Mouse (Mus musculus) limb, embryonic 14.5 days (tissue): ENCODE measurements around the gene Srgap1. TPM values are rescaled to one million over a fixed set of nuclear protein-coding genes. Genes with fewer than 3 reads are reported as not detected.

ENCODE experiments used
- ATAC-seq: fragments of 200-750 bp; cut with Nextera tagmentation; 2 replicates; pipeline ENCODE4 v1.8.0; 2017; ENCODE audit warnings: low read depth, moderate number of reproducible peaks, moderate TSS enrichment; ENCODE audit not compliant: low FRiP score
- DNase-seq: peaks from one replicate; pipeline ENCODE4 v3.0.0-alpha.2; 2015; ENCODE audit warnings: low spot score
- H3K27ac ChIP-seq: fragments of 300-500 bp; sonication (generic); replicated peaks from 2 replicates; pipeline ENCODE4 v1.5.1; 2014; ENCODE audit warnings: low read depth, mild to moderate bottlenecking, low read length, moderate library complexity, mixed read lengths
- H3K27me3 ChIP-seq: fragments of 300-500 bp; sonication (generic); 2 replicates; pipeline ENCODE4 v1.6.1; 2014; ENCODE audit warnings: low read length, mixed read lengths; ENCODE audit not compliant: control insufficient read depth, insufficient read depth
- H3K36me3 ChIP-seq: fragments of 300-500 bp; sonication (generic); 2 replicates; pipeline ENCODE4 v1.6.1; 2014; ENCODE audit warnings: mild to moderate bottlenecking, low read length, moderate library complexity, mixed read lengths; ENCODE audit not compliant: control insufficient read depth, insufficient read depth
- H3K4me1 ChIP-seq: fragments of 300-500 bp; sonication (generic); 2 replicates; pipeline ENCODE4 v1.6.1; 2014; ENCODE audit warnings: antibody characterized with exemption, low read length, mixed read lengths; ENCODE audit not compliant: control insufficient read depth, insufficient read depth
- H3K4me2 ChIP-seq: fragments of 300-500 bp; sonication (generic); replicated peaks from 2 replicates; pipeline ENCODE4 v1.6.1; 2014; ENCODE audit warnings: low read depth, mild to moderate bottlenecking, low read length, moderate library complexity; ENCODE audit not compliant: severe bottlenecking
- H3K4me3 ChIP-seq: fragments of 300-500 bp; sonication (generic); replicated peaks from 2 replicates; pipeline ENCODE4 v1.5.1; 2014; ENCODE audit warnings: low read length
- H3K9ac ChIP-seq: fragments of 300-500 bp; sonication (generic); 2 replicates; pipeline ENCODE4 v1.6.1; 2014; ENCODE audit warnings: mild to moderate bottlenecking, low read depth, low read length, moderate library complexity; ENCODE audit not compliant: severe bottlenecking
- H3K9me3 ChIP-seq: fragments of 300-500 bp; sonication (generic); 2 replicates; pipeline ENCODE4 v1.6.1; 2016; ENCODE audit warnings: low read length; ENCODE audit not compliant: control insufficient read depth
- POLR2A ChIP-seq: fragments of 200-500 bp; IDR thresholded peaks from 2 replicates; pipeline ENCODE4 v1.8.0; 2012; ENCODE audit warnings: inconsistent platforms, mild to moderate bottlenecking, moderate library complexity, borderline replicate concordance; ENCODE audit not compliant: insufficient read depth, insufficient read length; ENCODE audit errors: extremely low read depth
- WGBS: fragments of 180-500 bp; shearing (Covaris S2); extraction: QIAGEN DNeasy Blood & Tissue Kit; methylation state at CpG from one replicate; pipeline ENCODE4 v1.1.7; 2014; 5-methylcytosine and 5-hydroxymethylcytosine counted together
- polyA plus RNA-seq, 2 experiments: library from polyadenylated mRNA; depleted of rRNA in 1 of 2; stranded (reverse) in 1 of 2; unstranded in 1 of 2; fragments of >200 nt; fragmentation: Nextera tagmentation in 1 of 2; extraction: Ambion mirVana in 1 of 2; gene quantifications; 2 replicates each; pipeline versions ENCODE4 v1.2.1 to v1.2.3; 2012 to 2014

The Srgap1 gene
- polyA plus RNA-seq, 2 experiments = 9.6 to 18.2 TPM

DNA sequence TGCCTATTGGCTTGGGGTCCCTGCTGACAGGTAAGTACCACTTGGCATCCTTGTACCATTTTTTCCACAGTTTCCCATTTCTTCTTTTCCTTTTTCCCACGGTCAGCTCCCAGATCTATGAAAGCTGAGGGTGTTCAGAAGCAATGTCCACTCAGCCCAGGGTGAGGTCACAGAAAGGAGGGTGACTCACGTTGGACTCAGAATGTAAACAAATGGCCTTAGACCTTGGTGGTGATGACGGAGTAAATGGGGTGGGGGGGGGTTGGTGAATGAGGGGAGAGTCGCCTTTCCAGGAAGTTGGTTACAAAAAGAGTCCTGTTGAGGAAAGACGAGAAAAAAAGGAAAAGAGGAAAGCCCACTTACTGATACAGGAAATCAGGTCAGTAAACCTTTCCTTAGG, 224.4 kb downstream of the Srgap1 start:
- no peak for TF ChIP-seq POLR2A
- ATAC-seq (no peak), DNase-seq (no peak)
- Histone ChIP-seq H3K4me3 (no peak overlapping the region), H3K9me3 (no peaks in the 10 kb centered on the region), H3K36me3 (peaks cover 12% of the 10 kb centered on the region), H3K27me3 (no peaks in the 10 kb centered on the region), H3K9ac (no peak overlapping the region), H3K4me2 (no peak overlapping the region), H3K27ac (no peak overlapping the region), H3K4me1 (peaks cover 10% of the 10 kb centered on the region; the same call in 1 of the 2 replicates)
- WGBS = 56% methylated on average over 5 of the region's 5 CpGs

GRCm38 (mm10) chr10:121820846-121821245, 226.3 kb downstream of the Srgap1 start:
- Histone ChIP-seq H3K4me1 (no peaks in the 10 kb centered on the region), H3K27ac (no peak overlapping the region), H3K36me3 (peaks cover 12% of the 10 kb centered on the region), H3K27me3 (no peaks in the 10 kb centered on the region), H3K4me3 (no peak overlapping the region), H3K9me3 (no peaks in the 10 kb centered on the region), H3K4me2 (no peak overlapping the region), H3K9ac (no peak overlapping the region)
- 79% methylated on average over 7 of the region's 7 CpGs for WGBS
- no peak for TF ChIP-seq POLR2A
- DNase-seq (no peak), ATAC-seq (no peak)

- ATAC-seq (no peak), DNase-seq (no peak)
- Histone ChIP-seq H3K4me3 (no peak overlapping the region), H3K4me2 (no peak overlapping the region), H3K36me3 (peaks cover 12% of the 10 kb centered on the region), H3K4me1 (no peaks in the 10 kb centered on the region), H3K9me3 (no peaks in the 10 kb centered on the region), H3K9ac (no peak overlapping the region), H3K27ac (no peak overlapping the region), H3K27me3 (no peaks in the 10 kb centered on the region)
- 55% methylated on average over 7 of the region's 7 CpGs for WGBS
- TF ChIP-seq POLR2A = no peak
These were observed 229.1 kb downstream of the Srgap1 start for GRCm38 (mm10) chr10:121817983-121818382.

GRCm38 (mm10) chr10:121807771-121808170, 239.3 kb downstream of the Srgap1 start:
- H3K4me3 ChIP-seq = no peak overlapping the region
- H3K27ac ChIP-seq = no peak overlapping the region
- ATAC-seq = no peak
- WGBS = 89% methylated on average over 11 of the region's 11 CpGs
- no peak overlapping the region for H3K4me2 ChIP-seq
- peaks cover 20% of the 10 kb centered on the region for H3K36me3 ChIP-seq
- H3K4me1 ChIP-seq = no peaks in the 10 kb centered on the region
- no peak for TF ChIP-seq POLR2A
- no peak for DNase-seq
- H3K9me3 ChIP-seq = no peaks in the 10 kb centered on the region
- no peak overlapping the region for H3K9ac ChIP-seq
- no peaks in the 10 kb centered on the region for H3K27me3 ChIP-seq

DNA sequence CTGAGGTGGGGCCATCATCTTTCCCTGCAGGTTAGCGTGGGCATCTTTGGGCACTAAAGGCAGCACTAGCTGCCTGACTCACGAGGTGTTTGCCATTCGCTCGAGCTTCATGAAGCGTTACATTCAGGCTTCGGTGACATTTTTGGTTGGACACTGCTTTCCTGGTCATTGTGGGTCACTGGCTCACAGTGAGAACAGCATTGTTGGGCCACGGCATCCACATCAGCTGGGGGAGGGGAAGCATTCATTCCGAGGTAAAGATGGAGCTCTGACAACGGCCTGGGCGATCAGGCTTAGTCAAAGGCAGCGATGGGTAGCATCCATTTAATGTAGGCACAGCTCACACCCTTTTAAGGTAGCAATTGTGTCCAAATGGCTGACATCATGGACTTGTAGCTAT, 240.3 kb downstream of the Srgap1 start:
- 92% methylated on average over 11 of the region's 11 CpGs for WGBS
- H3K4me3 ChIP-seq = no peak overlapping the region

GRCm38 (mm10) chr10:121805933-121806341, 241.2 kb downstream of the Srgap1 start:
- no peak for DNase-seq

More for the DNA sequence above, 240.3 kb downstream of the Srgap1 start:
- ATAC-seq = no peak
- Histone ChIP-seq H3K4me2 (no peak overlapping the region), H3K36me3 (peaks cover 27% of the 10 kb centered on the region), H3K9ac (no peak overlapping the region), H3K9me3 (no peaks in the 10 kb centered on the region), H3K27me3 (no peaks in the 10 kb centered on the region), H3K27ac (no peak overlapping the region), H3K4me1 (no peaks in the 10 kb centered on the region)
- no peak for DNase-seq
- no peak for TF ChIP-seq POLR2A

More at GRCm38 (mm10) chr10:121805933-121806341, 241.2 kb downstream of the Srgap1 start:
- Histone ChIP-seq H3K9me3 (no peaks in the 10 kb centered on the region), H3K9ac (no peak overlapping the region), H3K36me3 (peaks cover 28% of the 10 kb centered on the region), H3K4me3 (no peak overlapping the region), H3K27me3 (no peaks in the 10 kb centered on the region), H3K4me1 (no peaks in the 10 kb centered on the region), H3K4me2 (no peak overlapping the region), H3K27ac (no peak overlapping the region)
- no peak for TF ChIP-seq POLR2A
- ATAC-seq = no peak
- 78% methylated on average over 11 of the region's 11 CpGs for WGBS
